Mouse (Mus musculus) thymus, postnatal 25 days (tissue): ENCODE data around the gene Gmpr2.

ENCODE experiments used
- DNase-seq: peaks from one replicate; pipeline ENCODE4 v3.0.0; 2022

Gmpr2 gene

GRCm38 (mm10) chr14:55726261-55726660 lies 54.5 kb downstream of the Gmpr2 start:
- DNase-seq, result no peak

GRCm38 (mm10) chr14:55727889-55728685 lies 56.3 kb downstream of the Gmpr2 start:
- DNase-seq, result no peak
